Mouse (Mus musculus) large intestine, adult 2 months (tissue): ENCODE data around the gene Cfap44. TPM values are rescaled to one million over a fixed set of nuclear protein-coding genes. Genes with fewer than 3 reads are reported as not detected.

Source experiments
- DNase-seq: peaks from one replicate; pipeline ENCODE4 v3.0.0-alpha.2; 2012; ENCODE audit warnings: low read depth, low spot score
- WGBS: fragments of 180-500 bp; shearing (Covaris S2); methylation state at CpG from one replicate; pipeline ENCODE4 v1.1.7; 2018; 5-methylcytosine and 5-hydroxymethylcytosine counted together
- polyA plus RNA-seq: library from polyadenylated mRNA; depleted of rRNA; stranded (reverse); fragments of >200 nt; gene quantifications from 2 replicates; pipeline ENCODE4 v1.2.3, GENCODE M21; 2012; rRNA removed

Gene Cfap44
- polyA plus RNA-seq, 1 experiment, result not detected

- 61% methylated on average over 11 of the region's 11 CpGs for WGBS
Measured at GRCm38 (mm10) chr16:44527218-44527905, 132.8 kb downstream of the Cfap44 start.

GRCm38 (mm10) chr16:44528955-44529354, 134.4 kb downstream of the Cfap44 start:
- 58% methylated on average over 7 of the region's 7 CpGs for WGBS
- DNase-seq, result no peak

More at GRCm38 (mm10) chr16:44527218-44527905, 132.8 kb downstream of the Cfap44 start:
- no peak for DNase-seq

GRCm38 (mm10) chr16:44529691-44530090, 135.1 kb downstream of the Cfap44 start:
- no peak for DNase-seq
- 79% methylated on average over 8 of the region's 8 CpGs for WGBS

GRCm38 (mm10) chr16:44530191-44530590, 135.6 kb downstream of the Cfap44 start:
- DNase-seq, result no peak
- 59% methylated on average over 9 of the region's 9 CpGs for WGBS

GRCm38 (mm10) chr16:44530829-44531228, 136.2 kb downstream of the Cfap44 start:
- no peak for DNase-seq
- 41% methylated on average over 7 of the region's 7 CpGs for WGBS

- WGBS, result 78% methylated on average over 12 of the region's 12 CpGs
Measured at GRCm38 (mm10) chr16:44531239-44531797, 136.7 kb downstream of the Cfap44 start.

More at GRCm38 (mm10) chr16:44531239-44531797, 136.7 kb downstream of the Cfap44 start:
- DNase-seq, result no peak

Other genes starting within 250 kb of the Cfap44 start
- 6.1 and 9.8 TPM in 2 replicates for gene Usf3, start 221.6 kb upstream of the Cfap44 start, polyA plus RNA-seq
- gene Sidt1, start 61.6 kb upstream of the Cfap44 start, polyA plus RNA-seq, result 9.9 TPM in 2 replicates
- 5.1 and 5.4 TPM in 2 replicates for gene Spice1, start 47.7 kb upstream of the Cfap44 start, polyA plus RNA-seq
- 4.4 and 5.2 TPM in 2 replicates for gene Boc, start 164.1 kb downstream of the Cfap44 start, polyA plus RNA-seq